Mouse (Mus musculus) stomach, postnatal 0 days (tissue): Measurements from ENCODE around the gene Samd8. TPM values are rescaled to one million over a fixed set of nuclear protein-coding genes. Genes with fewer than 3 reads are reported as not detected.

Source experiments
- ATAC-seq: fragments of 200-750 bp; cut with Nextera tagmentation; 2 replicates; pipeline ENCODE4 v1.8.0; 2017; ENCODE audit not compliant: low FRiP score, low TSS enrichment
- DNase-seq: peaks from one replicate; pipeline ENCODE4 v3.0.0-alpha.2; 2016; ENCODE audit warnings: low spot score
- H3K27ac ChIP-seq: fragments of 300-500 bp; sonication (generic); replicated peaks from 2 replicates; pipeline ENCODE4 v1.5.1; 2014; ENCODE audit warnings: mild to moderate bottlenecking, control low read depth
- H3K27me3 ChIP-seq: fragments of 300-500 bp; sonication (generic); 2 replicates; pipeline ENCODE4 v1.6.1; 2014; ENCODE audit warnings: low read length; ENCODE audit not compliant: control insufficient read depth, insufficient read depth
- H3K36me3 ChIP-seq: fragments of 300-500 bp; sonication (generic); 2 replicates; pipeline ENCODE4 v1.6.1; 2014; ENCODE audit warnings: low read length, mixed read lengths; ENCODE audit not compliant: control insufficient read depth, insufficient read depth
- H3K4me1 ChIP-seq: fragments of 300-500 bp; sonication (generic); replicated peaks from 2 replicates; pipeline ENCODE4 v1.6.1; 2014; ENCODE audit warnings: antibody characterized with exemption; ENCODE audit not compliant: control insufficient read depth, insufficient read depth
- H3K4me2 ChIP-seq: fragments of 300-500 bp; sonication (generic); replicated peaks from 2 replicates; pipeline ENCODE4 v1.6.1; 2014; ENCODE audit warnings: low read depth, mild to moderate bottlenecking, control low read depth, moderate library complexity
- H3K4me3 ChIP-seq: fragments of 300-500 bp; sonication (generic); 2 replicates; pipeline ENCODE4 v1.5.1; 2014; ENCODE audit warnings: low read depth, low read length, control low read depth
- H3K9ac ChIP-seq: fragments of 300-500 bp; sonication (generic); 2 replicates; pipeline ENCODE4 v1.6.1; 2014; ENCODE audit warnings: mild to moderate bottlenecking, low read length, control low read depth, mixed read lengths
- H3K9me3 ChIP-seq: fragments of 300-500 bp; sonication (generic); 2 replicates; pipeline ENCODE4 v1.6.1; 2016; ENCODE audit warnings: low read length; ENCODE audit not compliant: control insufficient read depth
- CTCF ChIP-seq: IDR thresholded peaks from 2 replicates; pipeline ENCODE4 v1.5.1; 2016; ENCODE audit warnings: antibody characterized with exemption, low read depth, mild to moderate bottlenecking, moderate library complexity
- EP300 ChIP-seq: optimal IDR thresholded peaks from 2 replicates; pipeline ENCODE3; 2016; ENCODE audit warnings: antibody characterized with exemption
- WGBS: fragments of 180-500 bp; shearing (Covaris S2); extraction: QIAGEN DNeasy Blood & Tissue Kit; methylation state at CpG from one replicate; pipeline ENCODE4 v1.1.7; 2014; 5-methylcytosine and 5-hydroxymethylcytosine counted together
- polyA plus RNA-seq: library from polyadenylated mRNA; unstranded; fragments of >200 nt; fragmentation: Nextera tagmentation; extraction: Ambion mirVana; gene quantifications from 2 replicates; pipeline ENCODE4 v1.2.1, GENCODE M21; 2015

Samd8 gene
- polyA plus RNA-seq, 1 experiment from 2014 or later: 15.3 TPM

GRCm38 (mm10) chr14:21843263-21843662 lies 92.9 kb downstream of the Samd8 start:
- no peak for DNase-seq
- no peak for ATAC-seq
- H3K27ac ChIP-seq: no peak overlapping the region
- no peak overlapping the region for H3K4me2 ChIP-seq
- H3K4me3 ChIP-seq: no peak overlapping the region
- H3K4me1 ChIP-seq: peaks cover 3% of the 10 kb centered on the region; the same call in 1 of the 2 replicates
- H3K9me3 ChIP-seq: no peaks in the 10 kb centered on the region
- TF ChIP-seq CTCF (no peak), EP300 (no peak)
- H3K27me3 ChIP-seq: no peaks in the 10 kb centered on the region
- WGBS: 71% methylated on average over 6 of the region's 6 CpGs
- peaks cover 52% of the 10 kb centered on the region for H3K36me3 ChIP-seq
- no peak overlapping the region for H3K9ac ChIP-seq

GRCm38 (mm10) chr14:21846827-21847380 lies 96.6 kb downstream of the Samd8 start:
- Histone ChIP-seq H3K4me1 (peaks cover 3% of the 10 kb centered on the region; the same call in 1 of the 2 replicates), H3K9me3 (no peaks in the 10 kb centered on the region), H3K4me3 (peak overlapping the region; percentile 59; the same call in 1 of the 2 replicates), H3K36me3 (peaks cover 29% of the 10 kb centered on the region), H3K27ac (no peak overlapping the region), H3K9ac (0 out of 2 replicates have a peak overlapping the region, but pooled peaks have one; percentile 69), H3K4me2 (peak overlapping the region; percentile 99), H3K27me3 (no peaks in the 10 kb centered on the region)
- no peak for ATAC-seq
- TF ChIP-seq CTCF (no peak), EP300 (no peak)
- WGBS: 25% methylated on average over 10 of the region's 10 CpGs
- DNase-seq: no peak

GRCm38 (mm10) chr14:21847381-21848165 lies 97.2 kb downstream of the Samd8 start:
- Histone ChIP-seq H3K27me3 (no peaks in the 10 kb centered on the region), H3K9ac (peak overlapping the region; percentile 69), H3K4me1 (peaks cover 3% of the 10 kb centered on the region; the same call in 1 of the 2 replicates), H3K27ac (peak overlapping the region; percentile 78), H3K36me3 (peaks cover 23% of the 10 kb centered on the region), H3K9me3 (no peaks in the 10 kb centered on the region), H3K4me3 (peak overlapping the region; percentile 59), H3K4me2 (peak overlapping the region; percentile 99)
- TF ChIP-seq CTCF (no peak), EP300 (no peak)
- 1% methylated on average over 50 of the region's 50 CpGs for WGBS
- DNase-seq (peak; percentile 71), ATAC-seq (peak; percentile 30)

Other genes with a start within 250 kb of the Samd8 start
- not detected in 2 replicates for gene Dupd1, start 36.0 kb upstream of the Samd8 start, polyA plus RNA-seq
- 1.9 and 2.5 TPM in 2 replicates for gene Dusp13, start 650 bp downstream of the Samd8 start, polyA plus RNA-seq
- gene Vdac2, start 74.7 kb downstream of the Samd8 start, polyA plus RNA-seq: 276 and 279 TPM in 2 replicates
- gene Comtd1, start 98.4 kb downstream of the Samd8 start, polyA plus RNA-seq: 39.2 and 45.8 TPM in 2 replicates
- 10.0 and 11.3 TPM in 2 replicates for gene Zfp503, start 239.1 kb downstream of the Samd8 start, polyA plus RNA-seq